Mouse (Mus musculus) heart, adult 8-10 months (tissue): ENCODE measurements around the gene Wdr48. TPM values are rescaled to one million over a fixed set of nuclear protein-coding genes. Genes with fewer than 3 reads are reported as not detected.

ENCODE experiments used
- DNase-seq: peaks from one replicate; pipeline ENCODE4 v3.0.0; 2022; ENCODE audit warnings: low spot score
- total RNA-seq, 4 experiments: library from RNA; stranded (reverse); gene quantifications; 2 replicates each; pipeline ENCODE4 v1.2.4; 2022

Gene Wdr48
- total RNA-seq, 4 experiments from 2014 or later = 22.3 to 25.9 (median 23.6) TPM

- DNase-seq = no peak
These were observed 30.5 kb downstream of the Wdr48 start for GRCm38 (mm10) chr9:119925120-119925657.

GRCm38 (mm10) chr9:119925729-119926128, 31.1 kb downstream of the Wdr48 start:
- no peak for DNase-seq

GRCm38 (mm10) chr9:119926497-119926896, 31.8 kb downstream of the Wdr48 start:
- DNase-seq = no peak

- no peak for DNase-seq
These were observed 37.7 kb downstream of the Wdr48 start for GRCm38 (mm10) chr9:119932358-119932757.

- DNase-seq = no peak
These were observed 39.0 kb downstream of the Wdr48 start for GRCm38 (mm10) chr9:119933675-119934074.

GRCm38 (mm10) chr9:119937005-119937773, 42.5 kb downstream of the Wdr48 start, which contains the start of the genes Gorasp1 and Ttc21a:
Gorasp1 (minus strand) TSS chr9:119937565.
Ttc21a (plus strand) TSS chr9:119937606.
- DNase-seq = peak; percentile 94

GRCm38 (mm10) chr9:119938496-119938895, 43.8 kb downstream of the Wdr48 start:
- no peak for DNase-seq

GRCm38 (mm10) chr9:119939646-119940045, 45.0 kb downstream of the Wdr48 start:
- no peak for DNase-seq

GRCm38 (mm10) chr9:119941407-119941806, 46.7 kb downstream of the Wdr48 start:
- no peak for DNase-seq

- no peak for DNase-seq
These were observed 47.2 kb downstream of the Wdr48 start for GRCm38 (mm10) chr9:119941861-119942260.

- no peak for DNase-seq
These were observed 48.6 kb downstream of the Wdr48 start for GRCm38 (mm10) chr9:119943326-119943725.

- no peak for DNase-seq
These were observed 50.7 kb downstream of the Wdr48 start for GRCm38 (mm10) chr9:119945173-119945900.

GRCm38 (mm10) chr9:119948804-119949203, 54.1 kb downstream of the Wdr48 start:
- DNase-seq = no peak

GRCm38 (mm10) chr9:119950434-119950833, 55.8 kb downstream of the Wdr48 start:
- DNase-seq = no peak

GRCm38 (mm10) chr9:119951388-119951787, 56.7 kb downstream of the Wdr48 start:
- no peak for DNase-seq

GRCm38 (mm10) chr9:119958835-119959234, 64.2 kb downstream of the Wdr48 start:
- no peak for DNase-seq

GRCm38 (mm10) chr9:119962216-119962615, 67.5 kb downstream of the Wdr48 start:
- DNase-seq = no peak

GRCm38 (mm10) chr9:119962987-119963667, 68.4 kb downstream of the Wdr48 start:
- DNase-seq = peak; percentile 69

- peak; percentile 61 for DNase-seq
These were observed 69.5 kb downstream of the Wdr48 start for GRCm38 (mm10) chr9:119964206-119964605.

- DNase-seq = no peak
These were observed 70.5 kb downstream of the Wdr48 start for GRCm38 (mm10) chr9:119965186-119965585.

GRCm38 (mm10) chr9:119966221-119966910, 71.7 kb downstream of the Wdr48 start:
- no peak for DNase-seq
